Mouse (Mus musculus): ENCODE measurements around the gene Prune2. TPM values are rescaled to one million over a fixed set of nuclear protein-coding genes. Genes with fewer than 3 reads are reported as not detected.

Prune2 gene
- total RNA-seq, 1 experiment, result 42.0 TPM

DNA sequence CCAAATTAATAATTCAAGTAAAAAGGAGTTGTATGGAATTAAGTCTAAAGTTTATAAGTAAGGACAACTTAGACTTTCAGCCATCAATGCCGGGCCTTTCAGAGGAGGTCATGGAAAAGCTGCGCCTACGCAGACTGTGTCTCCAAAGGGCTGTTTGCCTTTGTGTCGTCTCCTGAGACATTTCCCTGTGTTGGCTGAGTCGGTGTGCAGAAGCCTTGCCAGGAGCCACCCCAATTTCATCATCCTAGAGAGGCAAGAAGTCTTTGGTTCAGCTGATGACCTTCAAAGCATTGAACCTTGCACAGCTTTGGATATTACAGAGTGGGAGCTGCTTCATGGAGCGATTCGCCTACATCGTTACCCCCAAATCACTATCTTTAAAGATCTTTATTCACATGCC is 270.2 kb downstream of the Prune2 start:
- in situ Hi-C loops (cut with MboI; ENCODE audit: low sequenced_read_pairs in 2 of 2, unreplicated experiment in 2 of 2), result no loop called here
- TF ChIP-seq ZNF384 (IDR thresholded peaks at IDR 0.05; ENCODE audit: low read depth, low read length), result no peak
- no peak for TF ChIP-seq CHD2 (IDR thresholded peaks at IDR 0.05; ENCODE audit: low read depth, low read length)
- no peak for TF ChIP-seq HCFC1 (IDR thresholded peaks at IDR 0.05; ENCODE audit: borderline replicate concordance, insufficient read depth, low read length)
- no peak for TF ChIP-seq ZC3H11A (IDR thresholded peaks at IDR 0.05; ENCODE audit: borderline replicate concordance, low read depth, low read length)
- TF ChIP-seq MAFK (IDR thresholded peaks at IDR 0.05; ENCODE audit: insufficient read depth, low read depth, low read length), result no peak
- H3K4me3 ChIP-seq (ENCODE audit: insufficient read depth in 1 of 2, low read depth in 1 of 2, low read length in 2 of 2, poor library complexity in 1 of 2, severe bottlenecking in 1 of 2), result no peak overlapping the region
- DNase-seq (ENCODE audit: low read depth, low spot score), result no peak
- H3K9me3 ChIP-seq (ENCODE audit: control insufficient read depth, insufficient read depth, low read depth, low read length), result no peaks in the 10 kb centered on the region
- no peaks in the 10 kb centered on the region for H3K36me3 ChIP-seq (ENCODE audit: control insufficient read depth, insufficient read depth, low read length, poor library complexity, severe bottlenecking)
- no peaks in the 10 kb centered on the region for H3K4me1 ChIP-seq (ENCODE audit: control insufficient read depth in 2 of 2, insufficient read depth in 2 of 2, low read length in 2 of 2, poor library complexity in 1 of 2)
- H3K9ac ChIP-seq (ENCODE audit: insufficient read depth, low read depth, low read length, poor library complexity, severe bottlenecking), result no peak overlapping the region
- H3K27ac ChIP-seq (ENCODE audit: insufficient read depth, low read depth, low read length, poor library complexity, severe bottlenecking), result no peak overlapping the region

DNA sequence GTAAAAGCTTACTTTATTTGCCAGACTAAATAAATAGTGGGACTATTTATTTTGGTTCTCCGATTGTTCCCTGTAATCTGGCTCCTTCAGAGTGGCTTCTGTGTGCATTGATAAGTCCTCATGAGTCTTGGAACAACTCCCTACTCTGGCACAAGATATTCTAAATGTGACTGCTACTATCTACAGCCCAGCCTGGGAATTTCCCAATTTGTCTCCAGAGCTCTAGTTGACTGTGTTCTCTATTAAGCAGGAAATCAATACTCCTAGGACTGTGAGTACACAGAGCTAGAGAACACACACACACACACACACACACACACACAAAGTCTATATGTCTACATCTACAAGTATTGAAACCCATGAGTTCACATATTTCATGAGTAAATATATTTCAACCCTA is 274.1 kb downstream of the Prune2 start:
- no peak overlapping the region for H3K9ac ChIP-seq (ENCODE audit: insufficient read depth, low read depth, low read length, poor library complexity, severe bottlenecking)
- no peak for DNase-seq (ENCODE audit: low read depth, low spot score)
- no peak overlapping the region for H3K27ac ChIP-seq (ENCODE audit: insufficient read depth, low read depth, low read length, poor library complexity, severe bottlenecking)
- H3K4me3 ChIP-seq (ENCODE audit: insufficient read depth in 1 of 2, low read depth in 1 of 2, low read length in 2 of 2, poor library complexity in 1 of 2, severe bottlenecking in 1 of 2), result no peak overlapping the region
- no peaks in the 10 kb centered on the region for H3K4me1 ChIP-seq (ENCODE audit: control insufficient read depth in 2 of 2, insufficient read depth in 2 of 2, low read length in 2 of 2, poor library complexity in 1 of 2)
- no peaks in the 10 kb centered on the region for H3K9me3 ChIP-seq (ENCODE audit: control insufficient read depth, insufficient read depth, low read depth, low read length)
- in situ Hi-C loops (cut with MboI; ENCODE audit: low sequenced_read_pairs in 2 of 2, unreplicated experiment in 2 of 2), result no loop called here
- H3K36me3 ChIP-seq (ENCODE audit: control insufficient read depth, insufficient read depth, low read length, poor library complexity, severe bottlenecking), result no peaks in the 10 kb centered on the region
- TF ChIP-seq ZNF384 (IDR thresholded peaks at IDR 0.05; ENCODE audit: low read depth, low read length) (no peak), ZC3H11A (IDR thresholded peaks at IDR 0.05; ENCODE audit: borderline replicate concordance, low read depth, low read length) (no peak), CHD2 (IDR thresholded peaks at IDR 0.05; ENCODE audit: low read depth, low read length) (no peak), HCFC1 (IDR thresholded peaks at IDR 0.05; ENCODE audit: borderline replicate concordance, insufficient read depth, low read length) (no peak), MAFK (IDR thresholded peaks at IDR 0.05; ENCODE audit: insufficient read depth, low read depth, low read length) (no peak)

- no peak overlapping the region for H3K27ac ChIP-seq (ENCODE audit: insufficient read depth, low read depth, low read length, poor library complexity, severe bottlenecking)
- TF ChIP-seq HCFC1 (IDR thresholded peaks at IDR 0.05; ENCODE audit: borderline replicate concordance, insufficient read depth, low read length) (no peak), ZC3H11A (IDR thresholded peaks at IDR 0.05; ENCODE audit: borderline replicate concordance, low read depth, low read length) (no peak), MAFK (IDR thresholded peaks at IDR 0.05; ENCODE audit: insufficient read depth, low read depth, low read length) (no peak), ZNF384 (IDR thresholded peaks at IDR 0.05; ENCODE audit: low read depth, low read length) (no peak), CHD2 (IDR thresholded peaks at IDR 0.05; ENCODE audit: low read depth, low read length) (no peak)
- no peak overlapping the region for H3K9ac ChIP-seq (ENCODE audit: insufficient read depth, low read depth, low read length, poor library complexity, severe bottlenecking)
- in situ Hi-C loops (cut with MboI; ENCODE audit: low sequenced_read_pairs in 2 of 2, unreplicated experiment in 2 of 2), result no loop called here
- H3K9me3 ChIP-seq (ENCODE audit: control insufficient read depth, insufficient read depth, low read depth, low read length), result no peaks in the 10 kb centered on the region
- DNase-seq (ENCODE audit: low read depth, low spot score), result no peak
- no peaks in the 10 kb centered on the region for H3K4me1 ChIP-seq (ENCODE audit: control insufficient read depth in 2 of 2, insufficient read depth in 2 of 2, low read length in 2 of 2, poor library complexity in 1 of 2)
- H3K36me3 ChIP-seq (ENCODE audit: control insufficient read depth, insufficient read depth, low read length, poor library complexity, severe bottlenecking), result no peaks in the 10 kb centered on the region
- no peak overlapping the region for H3K4me3 ChIP-seq (ENCODE audit: insufficient read depth in 1 of 2, low read depth in 1 of 2, low read length in 2 of 2, poor library complexity in 1 of 2, severe bottlenecking in 1 of 2)
Observed at GRCm38 (mm10) chr19:17238471-17238870, 282.6 kb downstream of the Prune2 start.

DNA sequence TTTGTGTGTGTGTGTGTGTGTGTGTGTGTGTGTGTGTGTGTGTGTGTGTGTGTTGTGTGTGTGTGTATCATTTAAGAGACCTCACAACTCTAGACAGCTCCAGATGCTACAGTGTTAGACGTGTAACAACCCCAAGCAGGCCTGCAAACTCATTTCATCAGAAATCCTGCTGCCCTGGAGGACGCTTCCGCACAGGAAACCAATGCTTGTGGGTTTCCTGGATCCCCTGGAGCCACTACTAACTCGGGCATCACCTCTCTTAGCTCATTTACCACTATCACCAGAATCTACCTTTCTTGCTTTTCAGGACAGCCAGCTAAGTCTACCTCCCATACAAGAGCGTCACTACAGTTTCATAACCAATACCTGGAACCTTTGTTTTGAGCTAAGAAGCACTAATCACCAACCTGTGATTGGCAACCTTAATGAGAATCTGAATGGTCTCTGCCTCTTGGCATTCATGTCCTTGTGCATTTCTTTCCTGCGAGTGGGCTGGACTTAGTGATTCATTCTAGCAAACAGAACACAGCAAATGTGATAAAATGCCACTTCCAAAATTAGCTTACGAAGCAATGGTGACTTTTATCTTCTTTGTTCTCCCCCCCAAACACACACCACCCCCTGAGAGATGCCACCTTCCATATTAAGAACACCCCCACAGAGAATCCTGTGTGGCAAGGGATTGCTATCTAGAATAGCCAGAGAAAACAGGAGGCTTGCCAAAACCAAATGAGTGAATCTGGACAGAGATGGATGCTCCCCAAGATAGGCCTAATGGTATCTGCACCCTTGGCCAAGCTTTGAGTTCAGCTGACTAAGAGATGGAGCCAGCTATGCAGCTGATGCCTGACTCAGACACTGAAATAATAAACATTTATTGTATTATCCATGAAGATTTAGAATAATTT is 284.5 kb downstream of the Prune2 start:
- Histone ChIP-seq H3K36me3 (ENCODE audit: control insufficient read depth, insufficient read depth, low read length, poor library complexity, severe bottlenecking) (no peaks in the 10 kb centered on the region), H3K4me1 (ENCODE audit: control insufficient read depth in 2 of 2, insufficient read depth in 2 of 2, low read length in 2 of 2, poor library complexity in 1 of 2) (no peaks in the 10 kb centered on the region), H3K4me3 (ENCODE audit: insufficient read depth in 1 of 2, low read depth in 1 of 2, low read length in 2 of 2, poor library complexity in 1 of 2, severe bottlenecking in 1 of 2) (no peak overlapping the region), H3K9ac (ENCODE audit: insufficient read depth, low read depth, low read length, poor library complexity, severe bottlenecking) (no peak overlapping the region), H3K9me3 (ENCODE audit: control insufficient read depth, insufficient read depth, low read depth, low read length) (no peaks in the 10 kb centered on the region), H3K27ac (ENCODE audit: insufficient read depth, low read depth, low read length, poor library complexity, severe bottlenecking) (no peak overlapping the region)
- no peak for DNase-seq (ENCODE audit: low read depth, low spot score)
- TF ChIP-seq ZC3H11A (IDR thresholded peaks at IDR 0.05; ENCODE audit: borderline replicate concordance, low read depth, low read length) (no peak), HCFC1 (IDR thresholded peaks at IDR 0.05; ENCODE audit: borderline replicate concordance, insufficient read depth, low read length) (no peak), ZNF384 (IDR thresholded peaks at IDR 0.05; ENCODE audit: low read depth, low read length) (no peak), MAFK (IDR thresholded peaks at IDR 0.05; ENCODE audit: insufficient read depth, low read depth, low read length) (no peak), CHD2 (IDR thresholded peaks at IDR 0.05; ENCODE audit: low read depth, low read length) (no peak)
- in situ Hi-C loops (cut with MboI; ENCODE audit: low sequenced_read_pairs in 2 of 2, unreplicated experiment in 2 of 2), result no loop called here

Data from ES-E14 (cell line).